Mouse (Mus musculus) spleen, postnatal 14 days (tissue): ENCODE data around the gene Plau.

ENCODE experiments used
- DNase-seq, 2 experiments: peaks; one replicate each; pipeline ENCODE4 v3.0.0; 2021 to 2022; ENCODE audit warnings: low spot score in 2 of 2

The Plau gene

GRCm38 (mm10) chr14:20891941-20892402 is 55.5 kb downstream of the Plau start:
- DNase-seq, result no peak
